Mouse (Mus musculus): Measurements from ENCODE around the gene Gm21256.
"Not testable (repeated sequence)": the region's sequence is repeated elsewhere in the genome, so short reads cannot be mapped to it uniquely, and the experiment has no call there.

The Gm21256 gene

GRCm38 (mm10) chrY:47450660-47451059, at the start of gene Gm21256:
TSS of gene Gm21256 (plus strand) at chrY:47450960.
- POLR2A ChIA-PET, CTCF ChIA-PET: not testable (repeated sequence)

Measured in embryonic stem cell, embryonic (primary cell).